Mouse (Mus musculus) ovary, adult 2 months (tissue): ENCODE results near the gene Dph5. TPM values are rescaled to one million over a fixed set of nuclear protein-coding genes. Genes with fewer than 3 reads are reported as not detected.

Experiments
- polyA plus RNA-seq: library from polyadenylated mRNA; depleted of rRNA; stranded (reverse); fragments of >200 nt; gene quantifications from 2 replicates; pipeline ENCODE4 v1.2.3, GENCODE M21; 2012; rRNA removed

Dph5 gene
- polyA plus RNA-seq: 3.1 and 3.5 TPM in 2 replicates

DNA sequence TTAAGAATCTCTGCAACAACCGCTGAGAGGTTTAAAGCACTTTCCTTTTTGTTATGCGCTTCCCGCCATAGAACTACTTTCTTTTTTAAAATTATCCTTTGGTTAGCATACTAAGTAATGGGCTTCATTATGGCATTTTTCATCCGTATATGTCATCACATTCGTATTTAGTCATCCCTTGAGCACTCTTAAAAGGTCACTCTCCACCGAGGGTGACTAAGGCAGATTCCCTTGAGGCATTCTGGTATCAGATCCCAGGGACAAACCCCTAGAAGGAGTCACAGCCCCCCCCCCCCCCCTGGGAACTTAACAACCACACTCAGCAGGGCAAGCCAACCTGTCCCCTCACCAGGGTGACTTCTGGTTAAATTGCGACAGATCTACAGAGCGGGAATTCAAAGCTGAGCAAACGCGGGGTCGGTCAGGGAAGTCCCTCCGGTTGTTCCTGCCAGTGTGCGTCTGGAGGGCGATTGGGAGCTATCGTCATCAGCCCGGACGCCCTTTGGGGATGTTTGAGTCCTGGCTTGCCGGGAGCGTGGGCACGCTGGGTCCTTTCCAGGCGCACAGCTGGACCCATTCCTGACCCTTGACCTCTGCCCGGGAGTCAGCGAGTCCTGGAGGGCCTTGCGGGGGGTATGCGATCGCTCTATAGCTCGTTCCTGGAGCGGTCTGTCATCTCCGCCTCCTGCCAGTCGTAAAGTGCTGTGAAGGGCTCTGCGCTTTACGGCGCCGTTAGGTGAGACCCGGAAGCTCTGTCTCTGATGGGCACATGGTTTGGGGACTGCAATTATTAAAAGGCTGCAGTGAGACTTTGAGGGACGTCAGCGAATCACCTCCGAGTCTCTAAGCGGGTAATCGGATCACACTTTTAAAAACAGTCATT is at the start of gene Dph5:
Gene Dph5, plus strand, starts transcription at position 411 of the 883 bp plus-strand sequence.

Other genes starting within 250 kb of the Dph5 start
- 28.6 and 32.9 TPM in 2 replicates for gene S1pr1, start 172.8 kb upstream of the Dph5 start, polyA plus RNA-seq
- 10.9 TPM in 2 replicates for gene Slc30a7, start 119.6 kb downstream of the Dph5 start, polyA plus RNA-seq
- 9.7 and 14.2 TPM in 2 replicates for gene Extl2, start 119.6 kb downstream of the Dph5 start, polyA plus RNA-seq
- gene Vcam1, start 241.9 kb downstream of the Dph5 start, polyA plus RNA-seq: 2.6 and 3.5 TPM in 2 replicates